Mouse (Mus musculus): ENCODE results near the gene Rbm48. TPM values are rescaled to one million over a fixed set of nuclear protein-coding genes. Genes with fewer than 3 reads are reported as not detected.

The Rbm48 gene
- polyA plus RNA-seq, 1 experiment from 2014 or later = 15.6 TPM

DNA sequence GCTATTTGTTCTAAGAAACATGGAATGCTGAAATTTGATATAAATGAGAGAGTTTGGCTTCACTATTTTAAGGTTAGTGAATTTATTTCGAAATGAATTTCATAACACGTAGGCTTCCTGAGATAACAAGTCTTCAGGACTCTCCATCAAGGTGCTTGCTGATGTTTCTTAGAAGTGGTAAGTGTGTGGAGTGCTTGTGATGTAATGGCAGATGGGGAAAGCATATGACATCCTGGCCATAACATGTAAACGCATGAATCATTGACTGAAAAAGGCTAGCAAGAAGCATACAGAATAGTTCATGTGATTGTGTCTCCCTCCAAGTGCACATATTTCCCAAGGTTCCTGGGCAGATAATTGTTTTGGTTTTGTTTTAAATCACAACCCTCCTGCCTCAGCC is 4.4 kb upstream of the Rbm48 start:
- no peaks in the 10 kb centered on the region for H3K9me3 ChIP-seq
- H3K36me3 ChIP-seq (replicated peaks) = peaks cover 15% of the 10 kb centered on the region
- H3K27me3 ChIP-seq (replicated peaks; ENCODE audit: low read depth, poor library complexity, severe bottlenecking) = no peaks in the 10 kb centered on the region
- no peak overlapping the region for H3K27ac ChIP-seq (replicated peaks)
- no peak overlapping the region for H3K4me3 ChIP-seq
- WGBS = 92% methylated on average over 3 of the region's 3 CpGs
- no peak for DNase-seq (ENCODE audit: low spot score)
- peaks cover 6% of the 10 kb centered on the region for H3K4me1 ChIP-seq

DNA sequence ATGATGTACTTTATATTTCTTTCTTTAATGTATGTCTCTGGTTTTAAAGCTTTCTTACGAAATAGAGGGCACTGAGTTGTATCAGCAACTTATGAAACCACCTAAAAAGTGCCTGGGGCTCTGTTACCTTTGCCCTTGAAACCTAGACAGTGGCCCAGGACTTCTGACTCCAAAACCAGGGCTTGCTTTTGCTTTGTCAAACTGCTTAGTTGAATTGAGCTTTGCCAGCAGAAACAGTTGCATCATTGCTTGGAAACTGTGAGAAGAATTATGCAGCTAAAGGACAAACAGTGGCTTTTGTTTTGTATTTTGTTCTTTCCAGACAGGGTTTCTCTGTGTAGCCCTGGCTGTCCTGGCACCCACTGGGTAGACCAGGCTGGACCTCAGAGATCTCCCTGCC is 3.9 kb upstream of the Rbm48 start:
- 81% methylated on average over 1 of the region's 1 CpGs for WGBS
- H3K4me1 ChIP-seq = peaks cover 8% of the 10 kb centered on the region
- H3K27ac ChIP-seq (replicated peaks) = no peak overlapping the region
- H3K36me3 ChIP-seq (replicated peaks) = peaks cover 10% of the 10 kb centered on the region
- no peak overlapping the region for H3K4me3 ChIP-seq
- DNase-seq (ENCODE audit: low spot score) = no peak
- no peaks in the 10 kb centered on the region for H3K27me3 ChIP-seq (replicated peaks; ENCODE audit: low read depth, poor library complexity, severe bottlenecking)
- H3K9me3 ChIP-seq = no peaks in the 10 kb centered on the region

DNA sequence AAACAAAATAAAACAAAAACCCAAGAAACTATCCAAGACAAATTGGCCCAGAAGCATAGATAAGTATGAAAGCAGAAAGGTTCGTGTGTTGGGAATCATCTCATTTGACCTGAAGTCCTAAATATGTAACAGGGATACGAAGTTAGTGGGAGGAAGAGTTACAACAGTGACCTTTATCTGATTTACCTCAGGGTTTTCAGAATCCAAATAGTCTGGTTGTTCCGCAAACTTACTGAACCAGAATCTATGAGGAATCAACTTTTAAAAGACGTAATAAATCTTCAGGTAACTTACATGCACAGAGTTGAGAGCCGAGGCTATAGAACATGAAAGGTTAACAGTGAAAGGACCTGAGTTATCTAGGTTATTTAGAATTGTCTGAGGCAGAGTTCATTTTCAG is 2.4 kb upstream of the Rbm48 start:
- H3K4me3 ChIP-seq = no peak overlapping the region
- no peaks in the 10 kb centered on the region for H3K27me3 ChIP-seq (replicated peaks; ENCODE audit: low read depth, poor library complexity, severe bottlenecking)
- peaks cover 18% of the 10 kb centered on the region for H3K4me1 ChIP-seq
- no peak overlapping the region for H3K27ac ChIP-seq (replicated peaks)
- WGBS = 88% methylated on average over 5 of the region's 5 CpGs
- DNase-seq (ENCODE audit: low spot score) = no peak
- H3K36me3 ChIP-seq (replicated peaks) = 0 out of 2 replicates have a peak, but pooled peaks cover 3% of the 10 kb centered on the region
- H3K9me3 ChIP-seq = no peaks in the 10 kb centered on the region

DNA sequence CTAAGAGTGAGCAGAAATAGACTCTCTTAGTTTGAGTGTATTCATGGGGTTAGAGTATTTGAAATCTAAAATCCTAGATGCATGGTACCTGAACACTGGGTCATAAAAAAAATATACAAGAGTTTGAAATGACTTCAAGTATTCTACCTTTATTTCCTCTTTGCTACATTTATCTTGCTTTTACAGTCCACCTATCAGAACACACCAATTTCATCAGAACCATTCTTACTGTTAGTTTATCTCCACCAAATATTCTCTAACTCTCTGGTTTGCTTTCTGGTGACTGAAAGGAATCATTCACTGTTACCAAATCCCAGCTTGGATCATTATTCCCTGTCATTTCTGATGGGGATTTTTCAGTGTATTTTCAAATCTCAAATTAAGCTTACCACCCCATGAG is 786 bp upstream of the Rbm48 start:
- peak overlapping the region; percentile 93 for H3K4me3 ChIP-seq
- no peak for DNase-seq (ENCODE audit: low spot score)
- peaks cover 18% of the 10 kb centered on the region for H3K4me1 ChIP-seq
- H3K9me3 ChIP-seq = no peaks in the 10 kb centered on the region
- H3K36me3 ChIP-seq (replicated peaks) = peaks cover 6% of the 10 kb centered on the region
- H3K27me3 ChIP-seq (replicated peaks; ENCODE audit: low read depth, poor library complexity, severe bottlenecking) = no peaks in the 10 kb centered on the region
- H3K27ac ChIP-seq (replicated peaks) = no peak overlapping the region

DNA sequence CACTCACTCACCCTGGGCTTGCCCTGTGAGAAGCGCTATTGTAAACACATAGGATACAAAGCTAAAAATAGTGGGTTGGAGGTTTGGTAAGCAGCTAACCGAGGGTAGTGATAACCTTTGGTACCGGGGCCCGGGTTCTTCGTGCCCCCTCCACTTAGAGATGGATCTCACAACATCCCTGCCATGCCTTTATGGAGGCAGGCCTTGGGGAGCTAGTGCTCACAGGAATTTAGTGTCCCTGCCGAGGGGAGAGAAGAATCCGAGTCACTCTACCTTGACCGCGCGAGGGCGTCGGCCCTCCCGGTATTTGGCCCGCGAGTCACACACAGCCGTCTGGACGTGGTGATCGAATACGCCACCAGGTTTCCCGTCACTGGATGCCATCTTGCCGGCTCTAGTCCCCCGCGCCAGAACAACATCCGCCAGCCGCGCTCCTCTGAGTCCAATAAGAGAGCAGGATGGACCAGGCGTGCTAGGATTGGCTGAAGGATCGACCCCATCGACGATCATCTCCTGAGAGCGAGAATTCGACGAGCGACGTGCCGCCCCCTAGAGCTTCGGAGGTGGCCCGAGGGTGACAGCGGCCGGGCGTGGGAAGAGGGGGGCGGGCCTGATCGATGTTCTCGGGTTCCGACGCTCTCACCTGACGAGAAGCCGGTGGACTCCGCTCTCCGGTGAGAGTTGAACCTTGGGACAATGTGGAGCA is 539 bp downstream of the Rbm48 start, which contains the start of gene Pex1:
TSS of gene Pex1 (plus strand) at position 374 of the 706 bp plus-strand sequence.
- H3K27me3 ChIP-seq (replicated peaks; ENCODE audit: low read depth, poor library complexity, severe bottlenecking) = no peaks in the 10 kb centered on the region
- peak; percentile 97 for DNase-seq (ENCODE audit: low spot score)
- H3K4me3 ChIP-seq = peak within 1 kb of the TSS; percentile 93
- no peaks in the 10 kb centered on the region for H3K9me3 ChIP-seq
- H3K4me1 ChIP-seq = peaks cover 18% of the 10 kb centered on the region
- peaks cover 19% of the 10 kb centered on the region for H3K36me3 ChIP-seq (replicated peaks)
- peak within 1 kb of the TSS; percentile 84 for H3K27ac ChIP-seq (replicated peaks)
- WGBS = under 1% methylated on average over 50 of the region's 50 CpGs

DNA sequence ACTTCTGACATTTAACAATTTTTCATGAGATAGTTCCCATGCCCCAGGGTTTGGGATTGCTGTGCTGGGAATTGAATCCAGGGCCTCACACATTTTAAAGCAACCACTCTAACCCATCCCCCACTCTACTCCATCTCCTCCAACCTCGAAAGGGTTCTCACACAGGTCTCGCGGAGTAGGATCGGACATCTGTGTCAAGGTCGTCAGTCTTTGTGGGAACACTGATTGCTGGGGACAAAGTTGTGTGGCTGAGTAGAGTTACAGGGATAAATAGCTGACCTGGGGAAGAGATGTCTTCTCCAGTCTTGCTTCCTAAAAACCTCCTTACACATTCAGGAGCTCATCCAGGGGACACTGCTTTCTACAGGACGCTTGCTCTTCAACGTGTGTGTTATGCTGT is 17.3 kb downstream of the Rbm48 start:
- H3K36me3 ChIP-seq (replicated peaks) = peaks cover 100% of the 10 kb centered on the region

DNA sequence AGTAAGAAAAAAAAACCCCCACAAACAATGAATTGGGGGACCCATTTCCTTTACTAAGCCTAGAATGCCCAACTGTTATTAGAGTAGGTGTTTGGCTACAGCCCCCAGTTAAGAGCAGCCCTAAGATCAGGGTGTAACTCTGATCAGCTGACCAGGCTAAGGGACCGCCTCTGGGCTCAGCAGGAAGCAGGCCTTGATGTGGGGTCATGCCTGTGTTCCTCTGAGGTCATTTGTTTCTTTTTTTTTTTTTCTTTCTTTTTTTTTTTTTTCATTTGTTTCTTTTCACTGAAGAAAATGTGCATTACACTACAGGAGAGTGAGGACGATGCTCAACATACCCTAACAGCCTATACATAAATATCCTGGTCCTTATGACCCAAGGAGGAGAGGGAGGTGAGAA is 18.4 kb downstream of the Rbm48 start:
- H3K9me3 ChIP-seq = peaks cover 6% of the 10 kb centered on the region; the same call in 1 of the 2 replicates
- DNase-seq (ENCODE audit: low spot score) = no peak
- H3K27ac ChIP-seq (replicated peaks) = no peak overlapping the region
- no peaks in the 10 kb centered on the region for H3K4me1 ChIP-seq
- WGBS = 92% methylated on average over 2 of the region's 2 CpGs
- peaks cover 100% of the 10 kb centered on the region for H3K36me3 ChIP-seq (replicated peaks)
- no peak overlapping the region for H3K4me3 ChIP-seq
- no peaks in the 10 kb centered on the region for H3K27me3 ChIP-seq (replicated peaks; ENCODE audit: low read depth, poor library complexity, severe bottlenecking)

More for the DNA sequence above, 17.3 kb downstream of the Rbm48 start:
- H3K27me3 ChIP-seq (replicated peaks; ENCODE audit: low read depth, poor library complexity, severe bottlenecking) = no peaks in the 10 kb centered on the region
- H3K9me3 ChIP-seq = peaks cover 6% of the 10 kb centered on the region; the same call in 1 of the 2 replicates
- no peak for DNase-seq (ENCODE audit: low spot score)
- H3K4me1 ChIP-seq = no peaks in the 10 kb centered on the region
- no peak overlapping the region for H3K27ac ChIP-seq (replicated peaks)
- H3K4me3 ChIP-seq = no peak overlapping the region
- 95% methylated on average over 7 of the region's 7 CpGs for WGBS

DNA sequence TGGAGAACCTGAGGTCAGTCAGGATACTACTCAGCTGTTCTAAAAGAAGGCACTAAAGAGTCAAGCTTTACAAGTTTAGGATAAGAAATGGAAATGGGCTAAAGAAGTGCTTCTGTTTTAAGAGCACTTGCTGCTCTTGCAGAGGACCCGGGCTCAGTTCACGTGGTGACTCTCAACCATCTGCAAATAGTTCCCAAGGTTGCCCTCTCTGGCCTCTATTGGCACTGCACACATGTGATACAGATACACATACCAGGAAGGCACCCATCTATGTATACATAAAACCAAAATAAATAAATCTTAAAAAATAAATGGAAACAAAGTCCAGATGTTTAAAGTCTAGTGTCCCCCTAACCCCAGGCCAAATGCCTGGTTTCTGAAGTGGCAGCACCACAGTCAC is 21.6 kb downstream of the Rbm48 start:
- Histone ChIP-seq H3K27ac (replicated peaks) (no peak overlapping the region), H3K36me3 (replicated peaks) (peaks cover 100% of the 10 kb centered on the region), H3K4me3 (no peak overlapping the region), H3K9me3 (peaks cover 6% of the 10 kb centered on the region; the same call in 1 of the 2 replicates), H3K4me1 (no peaks in the 10 kb centered on the region), H3K27me3 (replicated peaks; ENCODE audit: low read depth, poor library complexity, severe bottlenecking) (no peaks in the 10 kb centered on the region)
- DNase-seq (ENCODE audit: low spot score) = no peak
- 93% methylated on average over 2 of the region's 2 CpGs for WGBS

DNA sequence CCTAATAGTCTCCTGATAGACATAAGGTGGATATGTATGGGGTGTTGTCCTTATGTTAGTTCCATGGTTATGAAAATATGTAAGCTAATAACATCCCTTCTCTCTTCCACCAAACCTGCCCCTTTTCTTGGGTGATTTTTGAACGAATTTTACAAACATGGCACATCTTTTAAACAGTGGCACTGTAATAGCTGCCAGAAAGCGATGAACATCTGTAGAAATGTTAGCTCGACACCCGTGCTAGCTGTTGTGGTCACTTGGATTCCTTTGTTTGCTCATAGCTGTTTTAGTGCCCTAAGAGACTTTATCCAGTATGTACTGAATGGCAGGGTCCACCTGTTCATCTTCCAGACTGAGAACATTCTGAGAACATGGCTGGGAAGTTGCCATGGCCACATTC is 25.1 kb downstream of the Rbm48 start, which contains the start of gene 1700109H08Rik:
TSS of gene 1700109H08Rik (plus strand) at position 301 of the 400 bp plus-strand sequence.
- 95% methylated on average over 4 of the region's 4 CpGs for WGBS
- H3K36me3 ChIP-seq (replicated peaks) = peaks cover 100% of the 10 kb centered on the region
- H3K27me3 ChIP-seq (replicated peaks; ENCODE audit: low read depth, poor library complexity, severe bottlenecking) = no peaks in the 10 kb centered on the region
- H3K4me3 ChIP-seq = no peak within 1 kb of the TSS
- no peak for DNase-seq (ENCODE audit: low spot score)
- H3K9me3 ChIP-seq = peaks cover 6% of the 10 kb centered on the region; the same call in 1 of the 2 replicates
- H3K27ac ChIP-seq (replicated peaks) = no peak within 1 kb of the TSS
- H3K4me1 ChIP-seq = no peaks in the 10 kb centered on the region

DNA sequence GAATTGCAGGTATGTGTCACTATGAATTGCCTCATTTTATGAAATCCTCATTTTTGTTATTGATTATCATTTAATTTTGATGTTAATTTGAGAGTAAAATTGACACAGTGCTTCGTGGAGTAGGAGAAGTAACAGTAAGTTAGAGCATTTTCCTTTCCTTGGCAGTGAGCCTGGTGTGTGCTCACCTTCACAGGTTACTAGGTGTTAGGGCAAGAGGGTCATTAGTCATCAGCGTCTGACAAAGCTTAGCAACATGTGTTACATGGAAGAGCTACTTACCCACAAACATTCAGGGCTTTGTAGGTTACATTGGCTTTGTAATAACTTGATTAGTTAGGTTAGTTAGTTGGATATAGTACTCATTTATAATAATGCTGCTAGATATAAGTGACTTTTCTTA is 42.2 kb downstream of the Rbm48 start:
- no peak overlapping the region for H3K27ac ChIP-seq (replicated peaks)
- H3K4me1 ChIP-seq = no peaks in the 10 kb centered on the region
- no peak overlapping the region for H3K4me3 ChIP-seq
- WGBS = 88% methylated on average over 2 of the region's 2 CpGs
- no peaks in the 10 kb centered on the region for H3K9me3 ChIP-seq
- DNase-seq (ENCODE audit: low spot score) = no peak
- peaks cover 53% of the 10 kb centered on the region for H3K36me3 ChIP-seq (replicated peaks)
- no peaks in the 10 kb centered on the region for H3K27me3 ChIP-seq (replicated peaks; ENCODE audit: low read depth, poor library complexity, severe bottlenecking)

DNA sequence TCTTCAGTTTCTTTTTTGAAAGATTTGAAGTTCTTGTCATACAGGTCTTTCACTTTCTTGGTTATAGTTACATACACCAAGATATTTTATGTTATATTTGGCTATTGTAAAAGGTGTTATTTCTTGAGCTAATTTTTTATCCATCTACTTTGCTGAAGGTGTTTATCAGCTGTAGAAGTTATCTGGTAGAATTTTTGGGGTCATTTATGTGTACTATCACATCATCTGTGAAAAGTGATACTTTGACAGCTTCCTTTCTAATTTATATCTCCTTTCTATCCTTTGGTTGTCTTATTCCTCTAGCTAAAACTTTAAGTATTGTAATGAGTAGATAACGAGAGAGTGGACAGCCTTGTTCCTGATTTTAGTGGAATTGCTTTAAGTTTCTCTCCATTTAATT is 44.9 kb downstream of the Rbm48 start:
- DNase-seq (ENCODE audit: low spot score) = no peak
- Histone ChIP-seq H3K27me3 (replicated peaks; ENCODE audit: low read depth, poor library complexity, severe bottlenecking) (no peaks in the 10 kb centered on the region), H3K4me1 (no peaks in the 10 kb centered on the region), H3K4me3 (no peak overlapping the region), H3K9me3 (0 out of 2 replicates have a peak, but pooled peaks cover 2% of the 10 kb centered on the region), H3K27ac (replicated peaks) (no peak overlapping the region), H3K36me3 (replicated peaks) (peaks cover 51% of the 10 kb centered on the region)
- WGBS = 96% methylated on average over 1 of the region's 1 CpGs

DNA sequence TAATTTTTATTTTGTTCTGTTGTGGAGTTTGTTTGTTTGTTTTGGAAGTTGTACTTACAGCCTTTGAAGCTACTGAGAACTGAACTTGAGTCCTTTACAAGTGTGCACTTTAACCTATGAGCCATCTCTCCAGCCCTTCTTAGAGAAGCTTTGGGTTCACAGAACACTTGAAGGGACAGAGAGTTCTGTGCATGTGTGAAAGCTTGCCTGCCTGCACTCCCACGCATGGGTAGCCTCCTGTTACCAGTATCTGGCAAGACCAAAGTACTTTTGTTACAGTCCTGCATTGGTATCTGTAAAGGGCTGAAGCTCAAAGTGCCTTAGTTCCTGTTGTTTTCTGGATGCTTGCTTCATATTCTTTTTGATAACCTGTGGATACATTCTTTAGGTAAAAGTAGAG is 50.2 kb downstream of the Rbm48 start:
- H3K9me3 ChIP-seq = 0 out of 2 replicates have a peak, but pooled peaks cover 2% of the 10 kb centered on the region
- no peak for DNase-seq (ENCODE audit: low spot score)
- H3K4me3 ChIP-seq = no peak overlapping the region
- H3K36me3 ChIP-seq (replicated peaks) = peaks cover 37% of the 10 kb centered on the region
- H3K27ac ChIP-seq (replicated peaks) = no peak overlapping the region
- no peaks in the 10 kb centered on the region for H3K27me3 ChIP-seq (replicated peaks; ENCODE audit: low read depth, poor library complexity, severe bottlenecking)
- H3K4me1 ChIP-seq = peaks cover 12% of the 10 kb centered on the region
- WGBS = 88% methylated on average over 1 of the region's 1 CpGs

DNA sequence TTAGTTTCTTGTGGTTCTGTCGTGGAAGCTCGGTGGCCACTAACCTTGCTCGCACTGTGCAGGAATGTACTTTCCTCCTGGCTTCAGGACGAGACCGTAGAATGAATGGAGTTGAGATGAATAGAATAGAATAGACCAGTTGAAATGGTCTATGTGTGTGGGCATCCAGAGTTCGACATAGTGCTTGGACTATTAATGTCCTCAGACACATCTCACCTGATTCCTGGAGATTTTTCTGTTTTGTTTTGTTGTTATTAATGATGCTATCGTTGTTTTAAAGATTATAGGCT is 52.0 kb downstream of the Rbm48 start:
- peak overlapping the region; percentile 97 for H3K27ac ChIP-seq (replicated peaks)
- peaks cover 12% of the 10 kb centered on the region for H3K4me1 ChIP-seq
- 0 out of 2 replicates have a peak, but pooled peaks cover 2% of the 10 kb centered on the region for H3K9me3 ChIP-seq
- WGBS = 10% methylated on average over 7 of the region's 7 CpGs
- H3K4me3 ChIP-seq = peak overlapping the region; percentile 94
- no peaks in the 10 kb centered on the region for H3K27me3 ChIP-seq (replicated peaks; ENCODE audit: low read depth, poor library complexity, severe bottlenecking)
- no peak for DNase-seq (ENCODE audit: low spot score)
- peaks cover 35% of the 10 kb centered on the region for H3K36me3 ChIP-seq (replicated peaks)
